Mouse (Mus musculus): ENCODE measurements at regions not wholly inside any gene's neighbourhood (a gene's known extent, or its start where the extent isn't known, plus 50 kb on each side); places are given as distances from the start of the nearest gene placed in this dataset.

DNA sequence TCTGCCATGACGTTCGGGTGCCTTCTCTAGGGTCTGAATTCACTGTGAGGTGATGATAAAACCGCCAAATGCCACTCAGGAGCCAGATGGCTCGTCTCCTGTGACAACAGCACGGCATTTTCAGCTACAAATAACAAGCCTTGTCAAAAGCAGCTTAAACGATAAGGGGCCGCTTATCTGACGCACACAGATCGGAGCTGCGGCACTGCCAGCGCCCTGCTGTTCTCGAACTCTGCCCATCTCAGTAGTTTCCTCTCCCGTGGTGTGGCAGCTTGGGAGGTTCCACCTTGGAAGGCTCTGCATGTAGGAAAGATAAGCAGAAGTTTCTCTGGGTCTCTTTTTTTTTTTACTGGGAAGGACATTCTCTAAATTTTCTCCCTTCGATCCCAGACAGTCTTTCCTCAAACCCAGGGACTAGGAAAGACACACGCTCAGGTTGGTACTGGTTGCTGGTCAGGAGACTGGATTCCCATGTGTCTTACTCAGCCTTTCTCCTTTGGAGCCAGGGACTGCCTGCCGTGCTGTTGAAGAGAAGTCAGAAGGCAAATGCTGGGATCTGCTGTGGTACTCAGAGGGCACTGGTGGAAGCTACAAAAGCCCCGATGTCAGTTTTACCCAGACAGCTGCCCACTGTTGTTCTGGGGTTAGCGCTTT is 110.1 kb downstream of the Sec23ip start:
- no peak for DNase-seq (ENCODE audit: low spot score)
- no peak for TF ChIP-seq POLR2A (IDR thresholded peaks at IDR 0.05; ENCODE audit: borderline replicate concordance, extremely low read depth, insufficient read depth, insufficient read length)
- no peak overlapping the region for H3K9ac ChIP-seq (ENCODE audit: low read depth, low read length, severe bottlenecking)

GRCm38 (mm10) chr7:128860141-128860540 is 115.4 kb downstream of the Sec23ip start:
- 3% methylated on average over 3 of the region's 3 CpGs for WGBS
- no peak overlapping the region for H3K4me2 ChIP-seq (replicated peaks; ENCODE audit: low read depth, low read length, severe bottlenecking)
- no peaks in the 10 kb centered on the region for H3K9me3 ChIP-seq (ENCODE audit: control insufficient read depth, low read length)
- peak; percentile 79 for DNase-seq (ENCODE audit: low spot score)
- TF ChIP-seq POLR2A (IDR thresholded peaks at IDR 0.05; ENCODE audit: borderline replicate concordance, extremely low read depth, insufficient read depth, insufficient read length) = no peak
- no peak overlapping the region for H3K27ac ChIP-seq (replicated peaks; ENCODE audit: low read depth, low read length)
- H3K9ac ChIP-seq (ENCODE audit: low read depth, low read length, severe bottlenecking) = no peak overlapping the region
- no peaks in the 10 kb centered on the region for H3K4me1 ChIP-seq (ENCODE audit: control insufficient read depth, insufficient read depth, low read length)
- no peaks in the 10 kb centered on the region for H3K27me3 ChIP-seq (ENCODE audit: control insufficient read depth, insufficient read depth, low read length)
- ATAC-seq (ENCODE audit: low FRiP score, low read depth) = no peak
- no peak overlapping the region for H3K4me3 ChIP-seq (replicated peaks; ENCODE audit: low read length)
- no peaks in the 10 kb centered on the region for H3K36me3 ChIP-seq (ENCODE audit: control insufficient read depth, insufficient read depth, low read length)

More for the DNA sequence above, 110.1 kb downstream of the Sec23ip start:
- Histone ChIP-seq H3K9me3 (ENCODE audit: control insufficient read depth, low read length) (no peaks in the 10 kb centered on the region), H3K27me3 (ENCODE audit: control insufficient read depth, insufficient read depth, low read length) (no peaks in the 10 kb centered on the region), H3K27ac (replicated peaks; ENCODE audit: low read depth, low read length) (no peak overlapping the region), H3K4me2 (replicated peaks; ENCODE audit: low read depth, low read length, severe bottlenecking) (no peak overlapping the region), H3K36me3 (ENCODE audit: control insufficient read depth, insufficient read depth, low read length) (no peaks in the 10 kb centered on the region), H3K4me1 (ENCODE audit: control insufficient read depth, insufficient read depth, low read length) (no peaks in the 10 kb centered on the region), H3K4me3 (replicated peaks; ENCODE audit: low read length) (no peak overlapping the region)
- WGBS = 70% methylated on average over 18 of the region's 18 CpGs
- no peak for ATAC-seq (ENCODE audit: low FRiP score, low read depth)

GRCm38 (mm10) chr7:128860709-128861108 is 116.0 kb downstream of the Sec23ip start:
- 70% methylated on average over 4 of the region's 4 CpGs for WGBS
- Histone ChIP-seq H3K27me3 (ENCODE audit: control insufficient read depth, insufficient read depth, low read length) (no peaks in the 10 kb centered on the region), H3K4me1 (ENCODE audit: control insufficient read depth, insufficient read depth, low read length) (no peaks in the 10 kb centered on the region), H3K36me3 (ENCODE audit: control insufficient read depth, insufficient read depth, low read length) (no peaks in the 10 kb centered on the region), H3K9ac (ENCODE audit: low read depth, low read length, severe bottlenecking) (no peak overlapping the region), H3K4me2 (replicated peaks; ENCODE audit: low read depth, low read length, severe bottlenecking) (no peak overlapping the region), H3K9me3 (ENCODE audit: control insufficient read depth, low read length) (no peaks in the 10 kb centered on the region), H3K4me3 (replicated peaks; ENCODE audit: low read length) (no peak overlapping the region), H3K27ac (replicated peaks; ENCODE audit: low read depth, low read length) (no peak overlapping the region)
- DNase-seq (ENCODE audit: low spot score) (no peak), ATAC-seq (ENCODE audit: low FRiP score, low read depth) (no peak)
- no peak for TF ChIP-seq POLR2A (IDR thresholded peaks at IDR 0.05; ENCODE audit: borderline replicate concordance, extremely low read depth, insufficient read depth, insufficient read length)

GRCm38 (mm10) chr7:128861376-128861775 is 116.6 kb downstream of the Sec23ip start:
- no peak for TF ChIP-seq POLR2A (IDR thresholded peaks at IDR 0.05; ENCODE audit: borderline replicate concordance, extremely low read depth, insufficient read depth, insufficient read length)
- no peak overlapping the region for H3K4me3 ChIP-seq (replicated peaks; ENCODE audit: low read length)
- no peaks in the 10 kb centered on the region for H3K9me3 ChIP-seq (ENCODE audit: control insufficient read depth, low read length)
- H3K9ac ChIP-seq (ENCODE audit: low read depth, low read length, severe bottlenecking) = no peak overlapping the region
- no peak overlapping the region for H3K4me2 ChIP-seq (replicated peaks; ENCODE audit: low read depth, low read length, severe bottlenecking)
- no peaks in the 10 kb centered on the region for H3K27me3 ChIP-seq (ENCODE audit: control insufficient read depth, insufficient read depth, low read length)
- DNase-seq (ENCODE audit: low spot score) (no peak), ATAC-seq (ENCODE audit: low FRiP score, low read depth) (no peak)
- no peaks in the 10 kb centered on the region for H3K36me3 ChIP-seq (ENCODE audit: control insufficient read depth, insufficient read depth, low read length)
- H3K27ac ChIP-seq (replicated peaks; ENCODE audit: low read depth, low read length) = no peak overlapping the region
- no peaks in the 10 kb centered on the region for H3K4me1 ChIP-seq (ENCODE audit: control insufficient read depth, insufficient read depth, low read length)
- 85% methylated on average over 8 of the region's 8 CpGs for WGBS

DNA sequence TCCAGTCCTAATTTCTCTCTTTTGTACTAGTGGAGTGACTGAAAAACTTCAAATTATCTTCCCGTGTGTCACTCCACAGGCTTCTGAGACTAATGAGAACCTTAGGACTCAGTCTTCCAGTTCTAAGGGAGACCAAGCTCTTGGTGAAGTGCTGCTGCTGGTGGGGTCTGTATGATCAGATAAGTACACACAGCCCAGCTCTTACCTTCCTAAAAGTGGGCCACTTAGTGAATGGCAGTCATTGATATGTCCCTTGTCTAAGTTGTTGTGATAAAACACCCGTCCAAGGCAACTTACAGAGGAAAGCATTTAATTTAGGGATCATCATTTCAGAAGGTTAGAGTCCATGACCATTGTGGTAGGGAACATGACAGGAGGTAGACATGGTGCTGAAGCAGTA is 124.1 kb downstream of the Sec23ip start:
- H3K9me3 ChIP-seq (ENCODE audit: control insufficient read depth, low read length) = no peaks in the 10 kb centered on the region
- 78% methylated on average over 2 of the region's 2 CpGs for WGBS
- no peak for DNase-seq (ENCODE audit: low spot score)

More for the DNA sequence above, 124.1 kb downstream of the Sec23ip start:
- no peaks in the 10 kb centered on the region for H3K27me3 ChIP-seq (ENCODE audit: control insufficient read depth, insufficient read depth, low read length)
- H3K27ac ChIP-seq (replicated peaks; ENCODE audit: low read depth, low read length) = no peak overlapping the region
- TF ChIP-seq POLR2A (IDR thresholded peaks at IDR 0.05; ENCODE audit: borderline replicate concordance, extremely low read depth, insufficient read depth, insufficient read length) = no peak
- ATAC-seq (ENCODE audit: low FRiP score, low read depth) = no peak
- H3K4me1 ChIP-seq (ENCODE audit: control insufficient read depth, insufficient read depth, low read length) = no peaks in the 10 kb centered on the region
- no peak overlapping the region for H3K4me3 ChIP-seq (replicated peaks; ENCODE audit: low read length)
- H3K9ac ChIP-seq (ENCODE audit: low read depth, low read length, severe bottlenecking) = no peak overlapping the region
- no peaks in the 10 kb centered on the region for H3K36me3 ChIP-seq (ENCODE audit: control insufficient read depth, insufficient read depth, low read length)
- H3K4me2 ChIP-seq (replicated peaks; ENCODE audit: low read depth, low read length, severe bottlenecking) = no peak overlapping the region
